Mouse (Mus musculus) heart, postnatal 0 days (tissue): ENCODE data around the gene Wnt1. TPM values are rescaled to one million over a fixed set of nuclear protein-coding genes. Genes with fewer than 3 reads are reported as not detected.

ENCODE experiments used
- ATAC-seq: fragments of 200-750 bp; cut with Nextera tagmentation; 2 replicates; pipeline ENCODE4 v1.8.0; 2017; ENCODE audit warnings: low read depth, moderate number of reproducible peaks, moderate library complexity; ENCODE audit not compliant: insufficient read depth
- DNase-seq: peaks from one replicate; pipeline ENCODE4 v3.0.0-alpha.2; 2016; ENCODE audit warnings: low spot score
- H3K27ac ChIP-seq: fragments of 300-500 bp; sonication (generic); 2 replicates; pipeline ENCODE4 v1.5.1; 2014; ENCODE audit warnings: low read depth, mild to moderate bottlenecking
- H3K27me3 ChIP-seq: fragments of 300-500 bp; sonication (generic); 2 replicates; pipeline ENCODE4 v1.6.1; 2014; ENCODE audit warnings: low read length, mixed read lengths; ENCODE audit not compliant: control insufficient read depth, insufficient read depth
- H3K36me3 ChIP-seq: fragments of 300-500 bp; sonication (generic); replicated peaks from 2 replicates; pipeline ENCODE4 v1.6.1; 2014; ENCODE audit warnings: low read length, mixed read lengths; ENCODE audit not compliant: control insufficient read depth, insufficient read depth
- H3K4me1 ChIP-seq: fragments of 300-500 bp; sonication (generic); 2 replicates; pipeline ENCODE4 v1.6.1; 2014; ENCODE audit warnings: antibody characterized with exemption; ENCODE audit not compliant: control insufficient read depth, insufficient read depth
- H3K4me2 ChIP-seq: fragments of 300-500 bp; sonication (generic); 2 replicates; pipeline ENCODE4 v1.6.1; 2014; ENCODE audit warnings: low read depth, mild to moderate bottlenecking, low read length, moderate library complexity
- H3K4me3 ChIP-seq: fragments of 300-500 bp; sonication (generic); 2 replicates; pipeline ENCODE4 v1.5.1; 2014; ENCODE audit warnings: low read depth, low read length
- H3K9ac ChIP-seq: fragments of 300-500 bp; sonication (generic); replicated peaks from 2 replicates; pipeline ENCODE4 v1.6.1; 2014; ENCODE audit warnings: low read depth, low read length, mixed read lengths
- H3K9me3 ChIP-seq: fragments of 300-500 bp; sonication (generic); replicated peaks from 2 replicates; pipeline ENCODE4 v1.6.1; 2016; ENCODE audit warnings: low read length; ENCODE audit not compliant: control insufficient read depth
- CTCF ChIP-seq: IDR thresholded peaks from 2 replicates; pipeline ENCODE4 v1.5.1; 2016; ENCODE audit warnings: antibody characterized with exemption, control low read depth, low read depth
- EP300 ChIP-seq: IDR thresholded peaks from 2 replicates; pipeline ENCODE4 v1.6.1; 2016; ENCODE audit warnings: antibody characterized with exemption, low read depth
- WGBS: fragments of 180-500 bp; shearing (Covaris S2); extraction: QIAGEN DNeasy Blood & Tissue Kit; methylation state at CpG from one replicate; pipeline ENCODE4 v1.1.7; 2014; 5-methylcytosine and 5-hydroxymethylcytosine counted together
- polyA plus RNA-seq: library from polyadenylated mRNA; unstranded; fragments of >200 nt; fragmentation: Nextera tagmentation; extraction: Ambion mirVana; gene quantifications from 2 replicates; pipeline ENCODE4 v1.2.1, GENCODE M21; 2015
- total RNA-seq: library from RNA; depleted of rRNA; stranded (reverse); fragments of >200 nt; gene quantifications from 2 replicates; pipeline ENCODE4 v1.2.3, GENCODE M21; 2014; ENCODE audit warnings: low replicate concordance

Wnt1 gene
- total and polyA plus RNA-seq, 2 experiments from 2014 or later, result not detected

GRCm38 (mm10) chr15:98834059-98834458, 44.4 kb downstream of the Wnt1 start:
- Histone ChIP-seq H3K4me2 (no peak overlapping the region), H3K36me3 (peaks cover 59% of the 10 kb centered on the region), H3K9me3 (no peaks in the 10 kb centered on the region), H3K4me3 (no peak overlapping the region), H3K9ac (no peak overlapping the region), H3K27ac (no peak overlapping the region), H3K27me3 (no peaks in the 10 kb centered on the region), H3K4me1 (peaks cover 5% of the 10 kb centered on the region; the same call in 1 of the 2 replicates)
- no peak for DNase-seq
- no peak for TF ChIP-seq EP300
- no peak for TF ChIP-seq CTCF
- WGBS, result 86% methylated on average over 13 of the region's 13 CpGs
- no peak for ATAC-seq

DNA sequence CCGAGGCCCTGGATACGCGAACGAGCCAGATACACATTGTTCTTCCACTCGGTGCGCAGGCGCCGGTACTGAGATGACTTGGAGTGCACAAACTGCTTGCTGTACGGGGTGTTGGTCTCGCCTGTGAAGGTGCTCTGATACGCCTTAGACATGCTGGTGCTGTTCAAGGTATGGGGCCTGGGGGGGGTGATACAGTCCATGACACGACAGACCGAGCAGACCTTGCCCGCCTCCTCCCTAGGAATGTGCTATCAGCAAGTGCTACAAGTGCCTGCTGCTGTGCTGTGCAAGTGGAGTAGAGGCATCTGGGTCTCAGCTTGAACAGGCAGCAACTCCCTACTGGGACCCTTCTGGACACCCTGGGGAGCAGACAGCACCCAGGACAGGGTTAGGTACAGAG, 45.6 kb downstream of the Wnt1 start:
- peaks cover 71% of the 10 kb centered on the region for H3K36me3 ChIP-seq
- no peaks in the 10 kb centered on the region; the same call in 1 of the 2 replicates for H3K4me1 ChIP-seq
- ATAC-seq (no peak), DNase-seq (no peak)
- H3K9ac ChIP-seq, result no peak overlapping the region
- TF ChIP-seq CTCF, result no peak
- TF ChIP-seq EP300, result no peak
- 62% methylated on average over 14 of the region's 14 CpGs for WGBS
- no peak overlapping the region for H3K4me3 ChIP-seq
- no peak overlapping the region for H3K4me2 ChIP-seq
- H3K27me3 ChIP-seq, result no peaks in the 10 kb centered on the region
- H3K27ac ChIP-seq, result peak overlapping the region; percentile 11; the same call in 1 of the 2 replicates
- no peaks in the 10 kb centered on the region for H3K9me3 ChIP-seq

DNA sequence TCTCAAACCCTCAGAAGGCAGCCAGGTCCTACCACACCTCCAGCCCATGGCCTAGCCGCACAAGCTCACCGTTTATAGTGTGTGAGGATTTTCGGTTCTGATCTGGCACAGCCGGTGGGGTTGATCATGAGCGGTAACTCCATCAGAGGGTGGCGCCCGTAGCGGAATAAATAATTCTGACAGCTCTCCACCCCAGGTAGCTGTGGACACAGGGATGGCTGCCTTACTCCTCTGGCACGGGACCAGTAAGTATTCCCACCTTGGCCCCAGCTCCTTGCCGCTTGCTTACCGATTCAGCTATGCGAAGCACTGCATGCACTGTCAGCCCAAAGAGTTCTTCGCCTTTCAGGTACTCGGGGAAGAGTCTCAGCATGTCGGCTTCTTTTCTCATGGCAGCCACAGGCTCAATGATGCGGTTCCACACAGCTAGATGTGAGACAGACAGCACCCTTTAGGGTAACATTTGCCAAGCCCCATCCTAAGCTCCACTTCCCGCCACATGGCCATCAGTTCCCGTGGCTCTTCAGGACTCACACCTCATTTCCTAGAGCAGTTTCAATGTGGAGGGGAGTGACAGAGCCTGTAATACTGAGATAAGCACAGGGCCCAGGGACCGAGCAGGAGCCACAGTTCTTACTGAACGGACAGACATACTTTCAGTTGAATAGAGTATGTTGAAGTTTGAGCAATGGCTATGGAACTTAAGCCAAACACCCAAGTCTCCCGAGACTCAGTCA, 47.5 kb downstream of the Wnt1 start:
- DNase-seq (no peak), ATAC-seq (no peak)
- Histone ChIP-seq H3K27ac (no peak overlapping the region), H3K4me3 (no peak overlapping the region), H3K9ac (no peak overlapping the region), H3K27me3 (no peaks in the 10 kb centered on the region), H3K36me3 (peaks cover 90% of the 10 kb centered on the region), H3K4me1 (no peaks in the 10 kb centered on the region; the same call in 1 of the 2 replicates), H3K4me2 (no peak overlapping the region), H3K9me3 (no peaks in the 10 kb centered on the region)
- WGBS, result 91% methylated on average over 21 of the region's 21 CpGs
- TF ChIP-seq EP300 (no peak), CTCF (no peak)

GRCm38 (mm10) chr15:98837743-98838103, 48.1 kb downstream of the Wnt1 start:
- no peak for TF ChIP-seq CTCF
- no peak for TF ChIP-seq EP300
- ATAC-seq (no peak), DNase-seq (no peak)
- H3K9ac ChIP-seq, result no peak overlapping the region
- no peaks in the 10 kb centered on the region for H3K4me1 ChIP-seq
- peaks cover 96% of the 10 kb centered on the region for H3K36me3 ChIP-seq
- H3K4me3 ChIP-seq, result no peak overlapping the region
- no peak overlapping the region for H3K4me2 ChIP-seq
- WGBS, result 77% methylated on average over 4 of the region's 4 CpGs
- no peaks in the 10 kb centered on the region for H3K9me3 ChIP-seq
- H3K27ac ChIP-seq, result no peak overlapping the region
- no peaks in the 10 kb centered on the region for H3K27me3 ChIP-seq

- 94% methylated on average over 14 of the region's 14 CpGs for WGBS
- no peak overlapping the region for H3K4me2 ChIP-seq
- H3K27me3 ChIP-seq, result no peaks in the 10 kb centered on the region
- no peak for DNase-seq
- H3K9ac ChIP-seq, result no peak overlapping the region
- no peaks in the 10 kb centered on the region for H3K9me3 ChIP-seq
- no peak for TF ChIP-seq EP300
- TF ChIP-seq CTCF, result no peak
- ATAC-seq, result no peak
- H3K36me3 ChIP-seq, result peaks cover 100% of the 10 kb centered on the region
- no peak overlapping the region for H3K27ac ChIP-seq
- H3K4me3 ChIP-seq, result no peak overlapping the region
- H3K4me1 ChIP-seq, result no peaks in the 10 kb centered on the region
These were observed 49.5 kb downstream of the Wnt1 start for GRCm38 (mm10) chr15:98839161-98839560.
